ENCODE assay signal across 8 mouse cellular contexts in the genomic region with DNA sequence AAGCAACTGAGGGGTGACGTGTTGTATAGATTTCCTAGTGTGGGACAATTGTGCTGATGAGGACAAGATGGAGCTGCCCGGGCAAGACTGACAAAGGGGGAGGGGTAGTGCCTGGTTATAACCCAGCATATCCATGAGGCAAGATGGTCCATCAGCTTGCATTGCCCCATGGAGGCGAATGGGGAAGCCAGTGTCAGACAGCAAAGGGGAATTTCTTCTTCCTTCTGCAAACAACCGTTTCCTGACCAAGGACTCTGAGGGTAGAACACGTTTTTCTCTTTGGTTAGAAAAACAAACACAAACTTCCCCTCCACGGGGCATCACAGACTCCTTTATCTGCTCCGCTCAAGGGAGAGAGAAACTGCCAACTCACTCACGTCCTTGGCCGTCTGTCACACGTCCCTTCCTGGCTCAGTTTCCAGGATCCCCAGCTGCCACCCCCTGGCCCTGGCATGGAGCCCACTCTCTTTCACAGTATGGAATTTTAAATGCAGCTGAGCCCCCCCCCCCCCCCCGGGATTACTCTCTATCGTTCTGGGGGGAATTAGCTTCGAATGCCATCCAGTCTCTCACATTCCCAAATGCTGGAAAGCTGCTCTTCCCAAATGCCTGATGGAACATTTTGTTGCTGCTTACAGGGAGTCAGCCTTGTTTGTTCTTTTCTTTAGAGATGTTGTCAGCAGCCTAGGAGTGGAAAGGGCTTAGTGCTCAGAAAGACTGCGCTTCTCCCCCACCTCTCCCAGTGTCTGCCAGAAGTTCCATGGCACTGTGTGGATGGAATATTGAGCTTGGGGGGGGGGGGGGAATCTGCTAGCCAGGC.
DNase-seq lines count a peak whose midpoint lies in the region; ATAC-seq and TF ChIP-seq lines count a peak whose summit lies in the region.

No protein-coding gene starts in this region.

- no peaks in the 10 kb centered on the region for H3K27me3 ChIP-seq in kidney, adult 2 months (replicated peaks; ENCODE audit: control insufficient read depth, insufficient read depth, low read length)
- H3K27me3 ChIP-seq in hindbrain, embryonic 11.5 days (ENCODE audit: control insufficient read depth, insufficient read depth, low read length), result no peaks in the 10 kb centered on the region; the same call in 1 of the 2 replicates
- H3K27me3 ChIP-seq in limb, embryonic 15.5 days, result no peaks in the 10 kb centered on the region
- no peaks in the 10 kb centered on the region for H3K27me3 ChIP-seq in midbrain, embryonic 13.5 days
- H3K27me3 ChIP-seq in stomach, embryonic 16.5 days (ENCODE audit: control insufficient read depth, insufficient read depth, low read length), result no peaks in the 10 kb centered on the region

- 27% methylated on average over 14 of the region's 14 CpGs for WGBS in kidney, adult 2 months
- 21% methylated on average over 14 of the region's 14 CpGs for WGBS in hindbrain, embryonic 11.5 days
- WGBS in limb, embryonic 15.5 days, result 12% methylated on average over 14 of the region's 14 CpGs
- WGBS in midbrain, embryonic 13.5 days, result 11% methylated on average over 14 of the region's 14 CpGs
- WGBS in stomach, embryonic 16.5 days, result 11% methylated on average over 14 of the region's 14 CpGs

- H3K36me3 ChIP-seq in kidney, adult 2 months (ENCODE audit: control insufficient read depth, insufficient read depth, low read length), result no peaks in the 10 kb centered on the region
- no peaks in the 10 kb centered on the region for H3K36me3 ChIP-seq in hindbrain, embryonic 11.5 days (ENCODE audit: control insufficient read depth, insufficient read depth, low read length)
- H3K36me3 ChIP-seq in limb, embryonic 15.5 days, result no peaks in the 10 kb centered on the region
- H3K36me3 ChIP-seq in midbrain, embryonic 13.5 days, result no peaks in the 10 kb centered on the region
- no peaks in the 10 kb centered on the region for H3K36me3 ChIP-seq in stomach, embryonic 16.5 days (ENCODE audit: control insufficient read depth, insufficient read depth, low read length)

- TF ChIP-seq POLR2A in kidney, adult 2 months (IDR thresholded peaks at IDR 0.05; ENCODE audit: low read depth, low read length), result no peak

- no peak overlapping the region; the same call in 1 of the 2 replicates for H3K4me2 ChIP-seq in hindbrain, embryonic 11.5 days (replicated peaks; ENCODE audit: low read depth, low read length)
- peak overlapping the region; percentile 29 for H3K4me2 ChIP-seq in limb, embryonic 15.5 days
- H3K4me2 ChIP-seq in midbrain, embryonic 13.5 days (replicated peaks), result peak overlapping the region; percentile 27
- H3K4me2 ChIP-seq in stomach, embryonic 16.5 days (ENCODE audit: low read depth, low read length), result peak overlapping the region; percentile 42

- DNase-seq in kidney, adult 2 months, result peak; percentile 14
- DNase-seq in kidney, postnatal 14 days, result no peak
- peak; percentile 66 for DNase-seq in brain, adult 2 months (ENCODE audit: low read depth, low spot score)
- peak; percentile 56 for DNase-seq in hindbrain, embryonic 11.5 days (ENCODE audit: low spot score)

- no peak overlapping the region for H3K4me3 ChIP-seq in kidney, adult 2 months (ENCODE audit: insufficient read depth, low read depth, low read length)
- no peak overlapping the region for H3K4me3 ChIP-seq in hindbrain, embryonic 11.5 days (ENCODE audit: low read depth, low read length)
- no peak overlapping the region for H3K4me3 ChIP-seq in limb, embryonic 15.5 days
- no peak overlapping the region for H3K4me3 ChIP-seq in midbrain, embryonic 13.5 days (replicated peaks)
- H3K4me3 ChIP-seq in stomach, embryonic 16.5 days (replicated peaks; ENCODE audit: low read length), result peak overlapping the region; percentile 13; the same call in 1 of the 2 replicates

- H3K27ac ChIP-seq in kidney, adult 2 months (ENCODE audit: insufficient read depth, low read depth, low read length), result no peak overlapping the region
- peak overlapping the region; percentile 72 for H3K27ac ChIP-seq in hindbrain, embryonic 11.5 days (ENCODE audit: low read depth, low read length)
- peak overlapping the region; percentile 57; the same call in 1 of the 2 replicates for H3K27ac ChIP-seq in limb, embryonic 15.5 days
- H3K27ac ChIP-seq in midbrain, embryonic 13.5 days, result peak overlapping the region; percentile 84
- H3K27ac ChIP-seq in stomach, embryonic 16.5 days (ENCODE audit: low read length), result peak overlapping the region; percentile 72

- no peaks in the 10 kb centered on the region for H3K9me3 ChIP-seq in hindbrain, embryonic 11.5 days (ENCODE audit: control insufficient read depth, low read length)
- H3K9me3 ChIP-seq in limb, embryonic 15.5 days, result no peaks in the 10 kb centered on the region
- no peaks in the 10 kb centered on the region for H3K9me3 ChIP-seq in midbrain, embryonic 13.5 days
- no peaks in the 10 kb centered on the region for H3K9me3 ChIP-seq in stomach, embryonic 16.5 days (replicated peaks; ENCODE audit: control insufficient read depth, low read length)

- H3K9ac ChIP-seq in hindbrain, embryonic 11.5 days (ENCODE audit: low read depth, low read length), result no peak overlapping the region
- no peak overlapping the region for H3K9ac ChIP-seq in limb, embryonic 15.5 days
- H3K9ac ChIP-seq in midbrain, embryonic 13.5 days (replicated peaks), result 0 out of 2 replicates have a peak overlapping the region, but pooled peaks have one; percentile 3
- peak overlapping the region; percentile 49 for H3K9ac ChIP-seq in stomach, embryonic 16.5 days (ENCODE audit: low read length)

- no peaks in the 10 kb centered on the region for H3K4me1 ChIP-seq in kidney, adult 2 months (ENCODE audit: control insufficient read depth, insufficient read depth, low read length)
- H3K4me1 ChIP-seq in hindbrain, embryonic 11.5 days (replicated peaks; ENCODE audit: control insufficient read depth, insufficient read depth, low read length), result peaks cover 5% of the 10 kb centered on the region; the same call in 1 of the 2 replicates
- peaks cover 22% of the 10 kb centered on the region for H3K4me1 ChIP-seq in limb, embryonic 15.5 days
- H3K4me1 ChIP-seq in midbrain, embryonic 13.5 days (replicated peaks), result peaks cover 52% of the 10 kb centered on the region
- peaks cover 28% of the 10 kb centered on the region for H3K4me1 ChIP-seq in stomach, embryonic 16.5 days (ENCODE audit: control insufficient read depth, insufficient read depth, low read length)

- no peak for TF ChIP-seq CTCF in kidney, adult 2 months (conservative IDR thresholded peaks at IDR 0.05; ENCODE audit: insufficient read depth, insufficient read length, low read depth, low read length)

- peak; percentile 77 for ATAC-seq in erythroid progenitor cell, adult 5-6 weeks (replicated peaks; ENCODE audit: low FRiP score, poor library complexity, severe bottlenecking)
- peak; percentile 80 for ATAC-seq in hindbrain, embryonic 11.5 days (ENCODE audit: low FRiP score)
- ATAC-seq in limb, embryonic 15.5 days (ENCODE audit: insufficient number of reproducible peaks, low FRiP score, low TSS enrichment, low read depth), result peak; percentile 71
- ATAC-seq in midbrain, embryonic 13.5 days, result peak; percentile 89
- peak; percentile 51; the same call in 1 of the 2 replicates for ATAC-seq in stomach, embryonic 16.5 days (ENCODE audit: insufficient read depth, low FRiP score)

Comparison
In these comparisons a context has a peak if more than half of its experiments do, and no peak if none do; other contexts are left out.
1. H3K9ac ChIP-seq: peak in midbrain, embryonic 13.5 days (single experiment) and stomach, embryonic 16.5 days (single experiment); none in hindbrain, embryonic 11.5 days (single experiment) and limb, embryonic 15.5 days (single experiment).
2. Peak in every context shown above with its lines, with median percentiles within 50 percentile points of each other: ATAC-seq.